Mouse (Mus musculus): ENCODE results near the gene Jade3.

Jade3 gene

DNA sequence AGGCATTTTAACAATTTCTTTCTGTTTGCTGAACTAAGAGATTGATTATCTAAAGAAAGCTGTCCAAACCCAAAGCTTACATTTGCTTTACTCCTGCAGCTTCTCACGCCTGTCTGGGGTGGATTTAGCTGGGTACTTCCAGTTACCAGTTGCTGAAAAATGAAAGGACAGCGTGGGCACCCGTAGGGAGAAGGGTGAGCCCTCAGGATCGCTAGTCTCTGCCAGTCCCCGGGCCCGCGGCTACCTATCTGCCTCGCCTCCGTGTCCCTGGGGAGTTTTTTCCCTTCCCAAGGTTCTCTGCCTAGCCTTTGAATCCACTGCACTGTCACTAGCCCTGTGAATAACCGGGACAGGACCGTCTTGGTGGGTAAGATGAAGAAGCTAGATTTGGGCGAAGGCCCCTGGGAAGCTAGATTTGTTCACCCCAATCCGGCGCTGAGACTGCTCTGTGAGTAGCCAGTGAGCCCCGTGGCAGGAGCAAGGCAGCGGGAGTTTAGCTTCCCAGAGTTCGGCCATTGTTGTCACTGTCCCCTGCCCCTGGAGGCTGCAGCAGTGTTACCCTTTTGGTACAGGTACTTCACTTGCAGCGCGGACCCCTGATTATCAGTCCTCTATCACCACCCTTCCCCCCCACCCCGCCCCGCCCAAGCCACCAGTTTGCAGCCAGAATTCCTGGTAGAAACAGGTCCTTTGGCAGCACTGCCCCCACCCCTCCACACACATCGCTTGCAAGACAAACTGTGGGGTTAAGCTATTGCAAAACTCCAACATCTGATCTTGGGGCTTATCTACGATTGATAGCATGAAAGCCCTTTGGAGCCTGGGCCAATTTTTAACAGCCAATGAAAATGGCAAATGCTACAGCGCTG, 122.8 kb downstream of the Jade3 start:
- peak; percentile 24 for DNase-seq (ENCODE audit: low spot score)

- no peak for DNase-seq (ENCODE audit: low spot score)
These were observed 123.5 kb downstream of the Jade3 start for GRCm38 (mm10) chrX:20548880-20549440.

GRCm38 (mm10) chrX:20549532-20549931, 124.0 kb downstream of the Jade3 start, which contains the start of gene Rgn:
TSS of gene Rgn (plus strand) at chrX:20549787.
- DNase-seq (ENCODE audit: low spot score): no peak

DNA sequence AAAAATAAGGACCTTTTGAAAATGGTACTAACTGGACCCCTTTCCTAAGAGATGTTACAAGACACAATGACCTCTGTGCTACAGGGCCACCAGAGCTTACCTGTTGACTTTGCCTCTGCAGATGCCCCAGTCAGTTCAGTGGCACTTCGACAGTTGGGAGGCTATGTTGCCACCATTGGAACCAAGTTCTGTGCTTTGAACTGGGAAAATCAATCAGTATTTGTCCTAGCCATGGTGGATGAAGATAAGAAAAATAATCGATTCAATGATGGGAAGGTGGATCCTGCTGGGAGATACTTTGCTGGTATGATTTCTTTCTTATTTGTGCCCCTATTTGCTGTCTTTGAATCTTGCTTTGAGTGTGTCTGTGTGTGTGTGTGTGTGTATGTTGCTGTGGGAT, 126.7 kb downstream of the Jade3 start:
- DNase-seq (ENCODE audit: low spot score): no peak

DNA sequence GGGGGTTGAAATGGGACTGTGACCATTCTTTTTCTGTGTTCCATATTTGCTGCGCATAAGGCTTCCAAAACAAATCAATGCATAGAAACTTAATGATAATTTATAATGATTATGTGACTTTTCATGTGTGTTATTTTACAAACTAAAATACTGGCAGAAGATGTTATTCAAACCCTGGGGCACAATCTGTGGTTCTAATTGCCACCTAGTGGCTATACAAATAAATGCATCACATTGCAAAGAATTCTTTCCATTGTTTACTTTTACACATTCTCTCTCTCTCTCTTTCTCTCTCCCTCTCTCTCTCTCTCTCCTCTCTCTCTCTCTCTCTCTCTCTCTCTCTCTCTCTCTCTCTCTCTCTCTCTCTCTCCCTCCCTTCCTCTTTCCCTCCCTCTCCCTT, 136.4 kb downstream of the Jade3 start:
- no peak for DNase-seq (ENCODE audit: low spot score)

GRCm38 (mm10) chrX:20563941-20564340, 138.5 kb downstream of the Jade3 start:
- no peak for DNase-seq (ENCODE audit: low spot score)
